Mouse (Mus musculus) bone marrow, adult 2 months (tissue): ENCODE results near the gene Trex1. TPM values are rescaled to one million over a fixed set of nuclear protein-coding genes. Genes with fewer than 3 reads are reported as not detected.

Source experiments
- H3K27ac ChIP-seq: fragments of 200-500 bp; 2 replicates; pipeline ENCODE4 v1.5.1; 2012; ENCODE audit warnings: low read depth, mild to moderate bottlenecking, control low read depth, inconsistent platforms, low read length; ENCODE audit not compliant: control insufficient read depth, poor library complexity, insufficient read depth
- H3K4me1 ChIP-seq: fragments of 200-500 bp; 2 replicates; pipeline ENCODE4 v1.6.1; 2011; ENCODE audit warnings: low read length; ENCODE audit not compliant: control insufficient read depth, insufficient read depth
- H3K4me3 ChIP-seq: fragments of 200-500 bp; replicated peaks from 2 replicates; pipeline ENCODE3; 2011; ENCODE audit warnings: mild to moderate bottlenecking, low read depth, low read length, control low read depth; ENCODE audit not compliant: control insufficient read depth
- CTCF ChIP-seq: fragments of 200-500 bp; IDR thresholded peaks from 2 replicates; pipeline ENCODE4 v1.5.1; 2011; ENCODE audit warnings: low read length, control low read depth; ENCODE audit not compliant: control insufficient read depth, insufficient read depth
- POLR2A ChIP-seq: fragments of 200-500 bp; IDR thresholded peaks from 2 replicates; pipeline ENCODE4 v1.6.1; 2011; ENCODE audit warnings: low read depth, mild to moderate bottlenecking, control low read depth, low read length, borderline replicate concordance; ENCODE audit not compliant: control insufficient read depth
- WGBS: fragments of 180-500 bp; shearing (Covaris S2); methylation state at CpG from one replicate; pipeline ENCODE4 v1.1.7; 2018; 5-methylcytosine and 5-hydroxymethylcytosine counted together
- polyA plus RNA-seq: library from polyadenylated mRNA; stranded (reverse); fragments of >200 nt; gene quantifications from 2 replicates; pipeline ENCODE4 v1.2.4, GENCODE M21; 2011; ENCODE audit warnings: low replicate concordance; ENCODE audit not compliant: missing spikeins, insufficient read depth, insufficient read length

Gene Trex1
- polyA plus RNA-seq, 1 experiment = 19.5 TPM

DNA sequence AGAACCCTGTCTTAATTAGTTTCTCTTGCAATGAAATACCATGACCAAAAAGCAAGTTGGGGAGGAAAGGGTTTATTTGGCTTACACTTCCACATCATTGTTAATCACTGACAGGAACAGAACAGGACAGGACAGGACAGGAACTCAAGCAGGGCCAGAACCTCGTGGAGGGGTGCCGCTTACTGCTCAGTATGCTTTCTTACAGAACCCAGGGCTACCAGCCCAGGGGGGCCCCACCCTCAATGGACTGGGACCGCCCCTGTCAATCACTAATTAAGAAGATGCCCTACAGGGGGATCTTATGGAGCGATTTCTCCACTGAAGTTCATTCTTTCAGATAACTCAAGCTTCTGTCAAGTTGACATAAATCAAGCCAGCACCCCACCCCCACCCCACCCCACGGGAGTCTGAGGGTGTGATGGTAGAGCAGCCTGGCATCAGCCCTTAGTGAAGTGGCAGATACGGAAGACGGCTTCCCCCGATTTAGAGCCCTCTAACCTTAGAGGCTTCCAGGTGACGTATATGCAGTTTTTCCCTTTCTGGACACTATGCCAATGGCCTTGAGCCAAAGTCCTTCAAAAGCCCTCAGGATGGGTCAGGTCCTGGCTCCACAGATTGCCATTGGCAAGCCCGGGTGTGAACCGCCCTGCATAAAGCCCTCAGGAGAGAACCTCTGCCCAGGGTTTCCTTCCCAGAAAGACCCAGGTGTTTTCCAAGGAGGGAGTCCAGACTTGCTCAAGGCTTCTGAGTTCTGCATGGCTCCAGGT lies 34.4 kb upstream of the Trex1 start:
- Histone ChIP-seq H3K27ac (no peak overlapping the region), H3K4me3 (no peak overlapping the region), H3K4me1 (no peaks in the 10 kb centered on the region; the same call in 1 of the 2 replicates)
- 59% methylated on average over 11 of the region's 11 CpGs for WGBS
- TF ChIP-seq CTCF (no peak), POLR2A (no peak)

DNA sequence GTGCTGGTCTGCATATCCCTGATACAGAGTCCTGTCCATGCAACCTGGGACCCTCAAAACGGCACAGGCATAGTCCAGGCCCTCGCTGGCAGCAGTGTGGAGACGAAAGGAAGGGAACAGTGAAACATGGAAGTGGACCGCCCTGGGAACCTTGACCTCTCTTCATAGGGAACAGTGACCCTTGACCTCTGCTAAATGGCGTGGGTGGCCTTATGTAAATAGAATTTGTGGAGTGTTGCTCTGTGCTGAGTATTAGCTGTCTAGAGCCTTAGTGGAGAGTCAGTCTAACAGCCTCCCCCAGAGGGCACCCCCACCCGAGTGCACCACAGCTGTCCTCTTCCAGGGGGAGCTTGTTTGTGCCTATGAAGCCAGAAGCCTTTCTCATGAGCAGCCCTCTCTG lies 33.3 kb upstream of the Trex1 start:
- TF ChIP-seq CTCF = no peak
- TF ChIP-seq POLR2A = no peak
- H3K4me1 ChIP-seq = no peaks in the 10 kb centered on the region
- H3K27ac ChIP-seq = no peak overlapping the region
- 84% methylated on average over 6 of the region's 6 CpGs for WGBS
- no peak overlapping the region for H3K4me3 ChIP-seq

DNA sequence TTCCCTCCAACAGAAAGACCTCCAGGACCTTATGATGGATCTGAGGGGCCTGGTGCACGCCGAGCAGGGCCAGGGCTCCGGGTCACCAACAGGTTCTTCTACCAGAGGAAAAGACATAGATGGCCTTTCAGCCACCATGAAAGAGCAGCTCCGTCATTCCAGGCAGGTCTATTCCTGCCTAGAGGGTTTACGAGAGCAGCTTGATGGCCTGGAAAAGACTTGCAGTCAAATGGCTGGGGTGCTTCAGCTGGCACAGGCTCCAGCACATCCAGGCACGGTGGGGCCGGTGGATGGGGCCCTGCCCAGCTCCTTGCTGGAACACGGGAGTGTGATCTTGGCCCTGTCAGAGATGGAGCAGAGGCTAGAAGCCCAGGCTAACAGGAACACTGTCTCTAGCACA lies 32.3 kb upstream of the Trex1 start:
- H3K4me1 ChIP-seq = no peaks in the 10 kb centered on the region
- no peak overlapping the region for H3K4me3 ChIP-seq
- TF ChIP-seq POLR2A (no peak), CTCF (no peak)
- WGBS = 83% methylated on average over 8 of the region's 8 CpGs
- no peak overlapping the region for H3K27ac ChIP-seq

DNA sequence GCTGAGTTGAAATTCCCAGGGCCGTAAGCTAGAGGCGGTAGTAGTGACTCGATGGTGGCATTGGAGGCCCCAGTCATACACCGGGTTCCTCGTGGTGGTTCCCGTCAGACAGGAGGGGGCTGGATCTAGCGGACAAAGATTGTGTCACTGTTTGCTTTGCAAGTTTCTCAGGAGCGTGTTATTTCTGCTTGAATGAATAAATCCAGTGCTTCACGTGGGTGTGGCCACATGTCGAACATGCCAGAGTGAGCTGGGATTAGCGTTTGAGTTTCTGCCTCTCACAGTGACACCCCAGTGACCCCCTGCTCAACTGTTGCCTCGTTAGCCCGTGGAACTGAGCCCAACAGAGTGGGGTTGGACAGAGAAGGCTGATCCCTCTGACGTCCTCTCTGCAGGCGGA lies 30.9 kb upstream of the Trex1 start:
- TF ChIP-seq POLR2A (no peak), CTCF (no peak)
- H3K4me3 ChIP-seq = no peak overlapping the region
- no peaks in the 10 kb centered on the region for H3K4me1 ChIP-seq
- WGBS = 86% methylated on average over 15 of the region's 15 CpGs
- no peak overlapping the region for H3K27ac ChIP-seq

DNA sequence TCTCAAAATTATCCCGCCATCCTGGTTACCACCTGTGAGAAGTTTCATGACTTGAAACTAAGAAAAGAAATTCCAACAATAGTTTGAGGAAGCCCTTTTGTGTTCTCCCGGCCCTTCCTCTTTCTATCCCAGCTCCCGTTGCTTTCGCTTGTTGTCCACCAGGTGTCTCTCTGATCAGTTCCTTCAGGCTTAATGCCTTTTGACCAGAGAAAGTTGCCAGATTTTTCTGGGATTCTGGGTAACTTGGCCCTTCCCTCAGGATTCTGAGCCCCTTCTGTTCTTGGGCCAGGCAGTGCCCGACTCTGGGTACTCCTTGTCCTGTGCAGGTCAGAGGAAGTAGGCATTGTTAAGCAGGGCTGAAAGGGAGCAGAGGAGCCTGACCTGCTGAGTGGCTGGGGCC lies 28.5 kb upstream of the Trex1 start:
- Histone ChIP-seq H3K27ac (no peak overlapping the region), H3K4me1 (peaks cover 2% of the 10 kb centered on the region), H3K4me3 (no peak overlapping the region)
- TF ChIP-seq CTCF (no peak), POLR2A (no peak)
- WGBS = 28% methylated on average over 5 of the region's 5 CpGs

DNA sequence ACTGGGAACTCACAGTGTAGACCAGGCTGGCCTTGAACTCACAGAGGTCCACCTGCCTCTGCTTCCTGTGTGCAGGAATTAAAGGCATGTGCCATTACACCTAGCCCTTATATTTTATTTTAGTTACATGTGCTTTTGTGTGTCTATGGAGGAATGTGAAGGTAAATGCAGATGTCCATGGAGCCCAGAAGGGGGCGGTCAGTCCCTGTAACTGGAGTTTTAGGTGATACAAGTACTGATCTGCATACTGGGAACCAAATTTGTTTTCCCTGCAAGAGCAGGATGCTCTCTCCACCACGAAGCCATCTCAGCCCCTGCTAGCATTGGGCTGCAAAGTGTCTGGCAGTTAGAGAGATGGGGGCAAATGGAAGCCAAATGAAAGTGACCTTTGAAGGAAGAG lies 25.4 kb upstream of the Trex1 start:
- Histone ChIP-seq H3K4me3 (no peak overlapping the region), H3K27ac (no peak overlapping the region), H3K4me1 (peaks cover 5% of the 10 kb centered on the region)
- WGBS = 22% methylated on average over 2 of the region's 2 CpGs
- TF ChIP-seq CTCF = no peak
- no peak for TF ChIP-seq POLR2A

DNA sequence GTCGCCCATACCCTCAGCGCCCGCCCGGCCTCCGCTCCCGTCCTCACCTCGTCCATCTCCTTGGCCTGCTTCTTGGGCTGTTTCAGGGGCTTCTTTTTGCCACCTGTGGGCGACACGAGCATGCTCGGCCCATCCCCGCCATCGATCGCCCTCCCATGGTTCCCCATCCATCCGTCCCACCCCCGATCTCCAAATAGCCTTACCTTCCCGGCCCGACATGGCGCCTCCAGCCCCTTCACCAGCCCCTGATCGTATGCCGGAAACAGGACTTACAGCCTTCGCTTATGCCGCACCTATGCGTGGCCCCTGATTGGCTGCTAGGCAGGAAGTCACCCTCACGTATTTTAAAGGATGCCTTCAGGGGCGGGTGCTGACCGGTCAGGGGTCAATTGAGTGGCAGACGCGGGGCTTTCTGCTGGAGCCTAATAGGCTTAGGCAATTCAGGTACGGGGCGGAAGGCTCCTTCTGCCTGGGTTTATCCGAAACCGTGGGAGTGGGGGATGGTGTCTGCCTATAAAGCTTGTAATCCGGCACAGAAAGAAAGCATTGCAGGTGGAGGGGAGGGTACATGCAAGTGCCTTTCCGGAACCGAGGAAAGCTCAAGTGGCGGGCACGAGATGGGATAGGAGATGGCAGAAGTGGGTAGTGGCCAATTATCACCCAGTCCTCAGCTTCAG lies 22.7 kb upstream of the Trex1 start, which contains the start of the genes Ccdc51 and Tma7:
TSS of gene Ccdc51 (plus strand) at position 370 of the 677 bp plus-strand sequence.
TSS of gene Tma7 (minus strand) at position 464 of the 677 bp plus-strand sequence.
- peak; percentile 86; the same call in 1 of the 2 replicates for TF ChIP-seq POLR2A
- no peak for TF ChIP-seq CTCF
- Histone ChIP-seq H3K4me3 (peak within 1 kb of the TSS; percentile 81), H3K27ac (peak within 1 kb of the TSS; percentile 53), H3K4me1 (peaks cover 5% of the 10 kb centered on the region)
- WGBS = under 1% methylated on average over 37 of the region's 37 CpGs

DNA sequence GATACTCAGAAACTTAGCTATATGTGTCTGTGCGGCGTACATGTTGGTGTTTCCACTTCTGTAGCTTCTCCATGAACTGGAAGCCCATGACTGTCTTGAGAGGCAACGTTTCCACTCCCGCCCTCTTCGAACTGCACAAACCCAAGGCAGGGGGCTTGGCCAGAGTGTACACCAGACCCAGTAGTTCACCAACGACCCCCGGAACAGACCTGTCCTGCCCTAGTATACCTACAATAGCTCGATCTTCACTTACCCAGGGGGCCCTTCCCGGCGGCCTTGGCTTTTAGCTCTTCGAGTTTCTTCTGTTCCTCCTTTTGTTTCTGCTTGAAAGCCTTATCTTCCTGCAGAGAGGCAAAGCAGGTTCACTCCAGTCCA lies 22.2 kb upstream of the Trex1 start:
- H3K4me3 ChIP-seq = peak overlapping the region; percentile 81
- TF ChIP-seq CTCF (no peak), POLR2A (no peak)
- H3K4me1 ChIP-seq = peaks cover 5% of the 10 kb centered on the region
- WGBS = 3% methylated on average over 11 of the region's 11 CpGs
- H3K27ac ChIP-seq = peak overlapping the region; percentile 53
